Mouse (Mus musculus): ENCODE results near the gene Adgrl3.

The Adgrl3 gene

DNA sequence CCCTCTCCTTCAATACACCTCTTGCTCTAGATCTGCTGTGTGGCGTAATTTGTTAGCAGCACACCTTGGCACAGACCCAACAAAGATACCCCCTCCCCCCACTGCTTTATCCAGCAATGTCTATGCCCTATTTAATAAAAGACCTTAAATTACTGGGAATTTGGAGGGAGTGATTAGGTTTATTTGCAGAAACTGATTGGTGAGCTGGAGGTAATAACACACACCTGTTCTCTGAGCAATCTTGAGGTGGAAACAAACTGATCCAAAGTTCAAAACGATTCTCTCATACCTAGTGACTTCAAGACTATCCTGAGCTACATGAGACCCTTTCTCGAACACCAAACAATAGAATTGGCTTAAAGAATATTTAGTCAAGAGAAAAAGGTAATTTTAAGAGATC lies 565.0 kb downstream of the Adgrl3 start:
- no peak for DNase-seq

DNA sequence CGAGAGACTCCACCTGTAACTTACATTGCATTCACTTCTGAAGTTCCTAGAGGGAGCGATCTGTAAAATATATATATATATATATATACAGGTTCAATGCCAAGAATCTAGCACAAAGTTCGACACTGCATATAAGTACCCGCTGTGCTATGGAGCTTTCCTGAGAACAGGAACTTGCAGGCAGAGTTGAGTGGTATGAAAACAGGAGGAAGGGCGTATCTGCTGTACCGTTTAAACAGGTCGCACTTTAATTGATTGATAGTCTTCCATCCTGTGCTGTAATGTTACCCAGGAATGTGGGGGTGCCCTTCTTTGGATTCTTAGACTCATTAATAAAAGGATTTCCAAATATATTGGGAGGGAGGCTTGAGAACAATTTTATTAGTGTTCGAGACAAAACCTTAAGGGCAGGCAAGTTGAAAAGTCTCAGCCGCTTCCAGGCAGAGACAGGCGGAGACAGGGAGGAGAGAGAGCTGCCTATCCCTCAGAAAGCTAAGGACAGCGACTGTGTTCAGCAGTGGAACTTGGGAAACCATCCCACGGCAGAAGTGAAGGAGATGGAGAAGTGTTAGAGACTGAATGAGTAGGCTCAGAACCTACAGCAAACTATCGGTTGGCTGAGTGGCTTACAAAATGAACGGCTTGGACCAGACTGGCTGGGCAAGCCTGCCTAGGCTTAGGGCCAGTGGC lies 570.2 kb downstream of the Adgrl3 start:
- no peak for DNase-seq

DNA sequence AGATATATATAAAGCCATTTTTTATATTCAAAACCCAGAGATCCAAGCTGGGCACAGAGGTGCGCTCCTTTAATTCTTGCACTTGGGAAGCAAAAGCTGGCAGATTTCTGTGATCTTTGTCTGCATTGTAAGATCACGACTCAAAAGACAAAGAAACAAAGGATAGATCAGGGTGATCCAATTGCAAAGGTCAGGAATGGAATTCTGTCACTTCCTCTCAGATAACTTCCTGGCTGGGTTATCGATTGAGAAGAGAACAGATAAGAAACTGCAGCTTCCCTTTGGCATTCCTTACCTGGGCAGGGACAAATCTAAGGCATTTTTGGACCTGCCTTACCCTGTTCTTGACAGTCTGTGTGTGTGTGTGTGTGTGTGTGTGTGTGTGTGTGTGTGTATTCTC lies 571.5 kb downstream of the Adgrl3 start:
- no peak for DNase-seq

DNA sequence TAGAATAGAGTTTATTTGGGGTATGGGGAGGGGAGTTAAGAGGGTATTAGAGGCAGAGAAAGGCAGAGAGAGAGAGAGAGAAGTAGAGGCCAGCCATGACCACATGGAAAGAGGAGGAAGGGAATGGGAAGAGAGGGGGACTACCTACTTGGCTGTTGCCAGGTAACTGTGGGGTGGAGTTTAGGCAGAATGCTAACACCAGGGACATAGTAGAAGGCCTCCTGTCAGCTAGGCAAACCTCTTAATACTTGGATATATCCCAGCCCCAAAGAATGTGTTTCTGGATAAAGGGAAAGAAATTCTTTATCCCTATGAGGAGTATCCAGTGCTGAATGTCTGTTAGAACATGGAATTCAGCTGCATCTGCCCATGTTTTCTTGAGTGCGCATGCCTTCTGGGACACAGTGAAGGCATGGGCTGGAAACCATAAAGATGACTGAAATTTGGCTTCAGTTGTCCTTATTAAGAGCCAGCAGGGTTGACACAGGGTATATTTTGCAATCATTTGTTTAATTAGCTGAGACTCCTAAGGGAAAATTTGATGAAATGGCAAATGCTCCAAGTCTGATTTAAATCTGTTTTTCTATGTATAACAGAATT lies 573.6 kb downstream of the Adgrl3 start:
- DNase-seq, result no peak

DNA sequence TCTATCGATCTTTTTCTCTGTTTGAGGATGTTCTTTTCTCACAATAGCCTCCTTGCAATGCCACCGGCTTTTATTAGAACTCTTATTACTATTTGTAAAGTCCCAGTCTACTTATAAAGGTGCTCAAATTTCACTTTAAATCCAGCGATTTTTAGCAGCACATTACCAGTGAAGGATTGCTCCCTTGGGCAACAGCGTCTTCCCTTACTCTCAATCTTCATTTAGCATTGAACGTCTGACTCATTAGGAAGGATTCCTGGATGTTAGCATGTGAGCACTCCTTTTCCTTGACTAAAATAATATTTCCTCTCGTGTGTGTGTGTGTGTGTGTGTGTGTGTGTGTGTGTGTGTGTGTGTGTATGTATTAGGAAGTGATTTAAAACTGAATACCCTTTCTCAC lies 578.1 kb downstream of the Adgrl3 start:
- DNase-seq, result no peak

DNA sequence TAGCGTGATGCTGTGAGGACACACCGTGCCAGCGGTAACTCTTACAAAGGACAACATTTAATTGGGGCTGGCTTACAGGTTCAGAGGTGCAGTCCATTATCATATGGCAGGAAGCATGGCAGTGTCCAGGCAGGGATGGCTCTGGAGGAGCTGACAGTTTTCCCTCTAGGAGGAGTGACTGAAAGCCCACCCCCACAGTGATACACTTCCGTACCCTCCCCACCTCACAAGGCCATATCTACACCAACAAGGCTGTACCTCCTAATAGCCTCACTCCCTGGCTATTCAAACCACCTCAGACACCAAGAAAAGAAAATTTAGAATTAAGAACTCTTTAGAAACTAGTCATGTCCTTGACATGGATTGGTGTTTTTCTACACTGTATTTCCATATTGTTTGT lies 583.0 kb downstream of the Adgrl3 start:
- no peak for DNase-seq

DNA sequence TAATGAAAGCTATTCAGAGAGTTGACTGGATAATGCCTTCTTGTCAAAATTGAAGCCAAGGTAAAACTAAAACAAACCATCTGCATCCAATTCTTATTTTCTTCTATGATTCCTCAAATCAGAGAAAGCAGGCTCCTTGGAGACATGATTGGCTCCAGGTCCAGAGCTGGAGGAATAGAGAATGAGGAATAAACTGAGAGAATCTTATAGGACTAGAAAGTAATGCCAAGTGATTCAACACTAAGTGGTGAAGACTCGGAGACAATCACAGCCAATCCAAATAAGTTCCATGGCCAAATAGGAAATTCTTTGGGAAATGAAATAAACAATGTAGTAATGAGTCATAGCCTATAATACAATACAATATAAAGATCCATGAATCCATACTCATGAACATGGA lies 585.7 kb downstream of the Adgrl3 start:
- DNase-seq, result no peak

DNA sequence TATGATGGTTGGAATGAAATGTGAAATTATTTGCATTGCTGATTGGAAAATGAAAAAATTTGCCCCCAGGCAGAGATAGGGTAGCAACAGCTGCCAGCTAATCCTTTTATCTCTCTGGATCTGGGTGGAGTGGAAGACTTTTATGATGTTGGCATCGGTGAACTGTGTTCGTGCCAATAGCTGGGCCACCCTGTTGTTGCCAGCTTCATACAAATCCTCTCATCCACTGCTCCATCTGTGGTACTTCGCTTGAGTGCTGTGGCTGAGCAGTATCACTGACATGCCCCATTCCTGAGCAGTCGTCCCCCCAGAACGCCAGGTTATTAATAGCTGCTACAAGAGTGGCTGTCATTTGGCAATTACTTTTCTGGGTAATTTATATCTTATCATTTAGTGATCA lies 590.3 kb downstream of the Adgrl3 start:
- DNase-seq, result no peak

DNA sequence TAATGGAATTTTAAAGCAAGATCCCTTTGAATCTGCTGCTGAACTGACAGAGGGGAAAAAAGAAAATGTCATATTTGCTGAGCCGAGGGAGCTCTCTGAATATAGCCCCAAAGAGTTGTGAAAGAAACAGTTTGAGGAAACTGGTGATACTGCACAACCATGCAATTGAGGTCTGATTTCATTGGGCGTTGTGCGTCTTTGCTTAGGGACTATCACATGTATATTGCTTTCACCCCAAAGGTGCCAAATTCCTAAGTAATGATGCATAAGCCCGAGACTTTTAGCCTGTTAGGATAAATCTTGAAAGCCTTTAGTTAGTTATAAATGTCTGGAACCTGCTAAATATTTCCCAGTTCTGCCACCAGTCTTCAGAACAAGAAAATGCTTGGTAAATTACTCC lies 594.7 kb downstream of the Adgrl3 start:
- DNase-seq, result no peak

DNA sequence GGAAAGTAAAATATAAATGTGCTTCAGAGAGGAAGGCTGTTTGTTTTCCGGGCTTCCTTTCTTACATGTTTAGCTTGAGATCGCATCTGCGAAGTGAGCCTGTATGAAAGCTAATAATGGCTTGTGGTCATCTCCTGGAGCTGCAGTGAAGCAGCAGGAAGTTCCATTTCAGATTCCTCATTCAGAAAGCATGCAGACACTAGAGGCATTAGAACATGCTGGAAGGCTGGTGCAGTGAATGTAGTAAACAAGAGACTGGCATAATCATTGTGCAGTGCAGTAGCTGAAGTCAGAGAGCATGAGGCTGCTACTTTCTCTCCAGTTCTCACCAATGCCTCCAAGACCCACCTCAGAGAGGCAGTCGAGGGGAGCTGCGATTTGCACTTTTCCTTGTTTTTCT lies 601.2 kb downstream of the Adgrl3 start:
- no peak for DNase-seq

DNA sequence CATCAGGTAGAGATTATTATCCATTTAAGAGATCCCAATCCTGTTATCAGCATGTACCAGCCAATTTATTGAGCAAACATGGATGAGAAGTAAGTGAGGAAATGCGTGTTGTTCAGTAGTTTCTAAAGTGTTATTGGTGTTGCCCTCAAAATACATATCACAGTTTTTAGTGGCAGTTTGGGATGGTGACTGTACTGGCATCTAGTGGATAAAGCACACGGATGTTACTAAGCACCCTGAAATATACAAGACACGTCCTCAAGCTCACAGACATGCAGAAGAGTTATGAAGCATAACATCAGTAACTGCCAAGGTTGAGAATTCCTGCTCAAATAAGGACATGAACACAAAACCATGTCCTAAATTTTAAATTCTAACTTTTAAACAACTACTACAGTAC lies 601.8 kb downstream of the Adgrl3 start:
- DNase-seq, result no peak

DNA sequence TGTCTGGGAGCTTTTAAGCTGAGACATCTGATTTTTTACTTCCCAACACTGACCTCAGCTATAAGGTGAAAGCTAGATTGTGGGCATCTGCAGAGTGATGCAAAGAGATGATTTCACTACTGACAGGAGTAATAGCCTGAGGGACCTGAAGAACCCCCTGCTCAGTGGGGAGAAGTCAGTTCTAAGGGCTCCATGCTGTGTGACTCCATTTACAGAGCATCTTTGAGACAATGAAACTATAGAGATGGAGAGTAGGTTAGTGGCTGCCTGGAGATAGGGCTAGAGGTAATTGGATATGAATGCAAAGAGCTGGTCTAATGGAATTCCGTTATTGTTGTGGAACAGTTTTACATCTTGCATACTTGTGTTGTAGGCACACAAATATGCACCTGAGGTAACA lies 603.9 kb downstream of the Adgrl3 start:
- no peak for DNase-seq

DNA sequence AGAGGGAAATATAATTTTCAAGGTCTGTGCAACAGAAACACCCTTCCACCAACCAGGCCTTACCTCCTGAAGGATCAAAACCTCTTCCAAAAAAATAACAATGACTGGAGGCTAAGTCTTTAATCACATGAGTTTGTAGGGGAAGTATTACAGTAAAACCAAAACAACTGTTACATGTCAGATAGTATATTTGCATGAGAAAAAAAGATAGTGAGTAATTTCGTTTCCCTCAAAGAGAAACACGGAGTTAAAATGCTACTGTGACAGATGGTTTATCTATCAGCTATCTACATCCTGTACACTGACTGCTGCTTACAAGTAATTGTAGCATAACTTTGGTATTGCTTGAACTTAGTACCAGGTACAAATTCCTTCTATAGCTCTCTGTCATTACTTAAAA lies 616.2 kb downstream of the Adgrl3 start:
- DNase-seq, result no peak

DNA sequence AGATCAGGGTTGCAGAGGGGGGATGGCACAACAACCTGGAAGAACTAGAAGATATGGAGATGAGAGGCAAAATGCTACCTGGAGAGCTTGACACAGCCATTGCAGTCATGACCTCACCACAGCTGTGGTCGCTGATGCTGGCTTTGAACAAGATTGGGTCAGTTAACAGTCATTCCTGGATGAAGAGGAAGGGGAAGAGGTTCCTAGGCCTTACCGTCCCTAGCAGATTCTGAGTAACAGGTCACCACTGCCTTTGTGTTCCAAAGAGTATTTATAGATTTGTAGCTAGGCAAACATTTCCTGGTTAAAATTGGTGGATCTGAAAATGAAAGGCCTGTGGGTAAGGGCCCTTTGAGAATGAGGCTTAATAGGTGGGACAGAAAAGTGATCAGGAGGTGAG lies 618.5 kb downstream of the Adgrl3 start:
- DNase-seq, result no peak

DNA sequence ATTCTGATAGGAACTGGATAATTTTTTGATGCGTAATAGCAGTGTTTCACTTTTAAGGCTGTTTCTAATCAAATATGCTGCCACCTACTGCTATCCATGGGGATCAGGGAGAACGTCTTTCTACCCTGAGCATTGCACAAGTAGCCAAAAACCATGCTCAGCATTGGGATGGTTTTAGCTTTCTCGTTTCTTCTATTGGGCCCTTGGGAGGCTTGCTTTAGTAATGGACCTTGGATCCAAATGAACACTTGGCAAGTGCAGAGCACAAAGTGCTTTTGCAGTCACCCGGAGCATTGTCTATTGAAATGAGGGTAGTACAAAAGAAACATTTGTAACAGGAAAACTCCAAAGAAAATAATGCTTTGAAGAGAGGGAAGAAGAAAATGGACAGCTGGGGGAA lies 620.2 kb downstream of the Adgrl3 start:
- no peak for DNase-seq

DNA sequence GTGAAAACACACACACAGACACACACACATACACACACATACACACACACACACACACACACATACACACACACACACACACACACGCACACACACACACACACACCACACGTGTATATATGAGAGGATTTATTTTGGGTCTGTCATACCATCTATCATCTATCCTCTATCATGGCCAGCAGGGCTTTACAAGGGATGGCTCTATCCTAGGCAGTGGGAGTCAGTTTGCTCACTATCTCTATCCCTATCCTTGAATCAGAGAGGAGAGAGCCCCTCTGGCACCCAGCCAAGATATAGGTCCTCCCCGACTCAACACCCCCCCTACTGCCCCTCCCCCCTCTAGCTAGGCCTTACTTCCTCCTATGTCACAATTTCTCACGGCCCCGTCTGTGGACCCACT lies 625.6 kb downstream of the Adgrl3 start:
- no peak for DNase-seq

DNA sequence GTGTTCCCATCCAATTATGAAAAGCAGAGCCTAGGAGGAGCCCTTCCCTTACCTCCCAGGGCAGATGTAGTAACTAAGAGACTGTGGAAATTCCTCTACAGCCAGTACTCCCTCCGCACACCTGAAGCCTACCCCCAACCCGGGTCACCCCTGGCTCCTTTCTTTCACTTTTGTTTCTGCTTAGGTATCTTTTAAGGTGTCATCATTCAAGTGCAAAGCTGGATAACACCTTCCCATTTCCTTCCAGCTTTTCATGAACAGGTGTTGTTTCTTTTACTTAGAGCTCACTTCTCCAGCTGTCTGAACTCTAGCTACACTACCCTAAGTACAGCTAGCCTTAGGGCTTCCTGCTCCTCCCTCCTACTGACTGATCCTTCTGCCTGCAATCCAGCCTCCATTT lies 634.0 kb downstream of the Adgrl3 start:
- DNase-seq, result no peak

DNA sequence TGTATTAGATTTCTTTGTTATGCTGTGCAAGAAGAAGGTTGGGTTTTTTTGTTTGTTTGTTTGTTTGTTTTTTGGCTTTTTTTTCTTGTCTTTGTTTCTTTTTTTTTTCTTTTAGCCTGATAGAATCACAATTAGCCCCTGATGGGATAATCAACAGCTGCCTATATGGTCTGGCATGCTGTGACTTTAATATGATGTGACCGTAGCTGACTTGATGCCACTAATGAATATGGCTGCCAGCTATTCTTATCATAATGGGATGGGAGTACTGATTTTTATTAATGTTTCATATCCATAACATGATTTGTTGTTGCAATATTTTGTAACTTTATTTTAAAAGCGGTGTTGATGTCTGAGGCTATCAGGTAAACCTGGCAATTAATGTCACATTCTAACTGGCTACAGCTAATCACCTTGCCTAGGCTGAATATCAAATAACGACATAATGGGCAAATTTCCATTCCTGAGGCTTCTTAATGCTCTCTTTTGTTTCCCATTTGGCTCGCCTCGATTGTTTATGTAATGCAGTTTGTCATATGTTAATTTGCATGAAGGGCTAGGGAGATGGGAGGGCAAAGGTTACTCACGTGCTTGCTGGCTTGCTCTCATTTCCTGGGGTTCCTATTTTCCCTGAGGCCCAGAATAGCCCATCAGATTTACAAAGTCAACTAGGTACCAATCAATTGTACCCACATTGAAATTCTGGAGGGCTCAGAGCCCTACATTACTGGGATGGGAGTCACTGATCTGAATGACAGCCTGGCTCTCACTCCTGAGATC lies 641.9 kb downstream of the Adgrl3 start:
- DNase-seq, result no peak

DNA sequence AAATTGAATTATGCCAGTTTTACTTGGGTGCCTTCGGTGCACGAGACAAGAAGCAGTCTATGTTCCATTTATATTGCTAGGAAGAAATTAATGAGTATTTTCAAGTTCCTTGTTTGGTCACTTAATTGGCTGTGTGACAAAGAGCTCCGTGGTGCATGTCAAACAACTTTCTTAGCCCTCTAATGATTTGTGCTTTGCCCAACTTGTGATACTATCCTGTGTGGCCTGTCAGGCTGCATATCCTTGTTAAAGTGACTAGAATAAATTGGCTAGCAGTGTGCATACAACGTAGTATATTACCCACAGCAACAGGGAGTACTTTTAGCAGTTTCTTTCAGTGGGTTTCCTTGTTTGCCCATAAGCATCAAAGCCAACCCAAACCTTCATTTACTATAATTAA lies 651.1 kb downstream of the Adgrl3 start:
- DNase-seq, result no peak

DNA sequence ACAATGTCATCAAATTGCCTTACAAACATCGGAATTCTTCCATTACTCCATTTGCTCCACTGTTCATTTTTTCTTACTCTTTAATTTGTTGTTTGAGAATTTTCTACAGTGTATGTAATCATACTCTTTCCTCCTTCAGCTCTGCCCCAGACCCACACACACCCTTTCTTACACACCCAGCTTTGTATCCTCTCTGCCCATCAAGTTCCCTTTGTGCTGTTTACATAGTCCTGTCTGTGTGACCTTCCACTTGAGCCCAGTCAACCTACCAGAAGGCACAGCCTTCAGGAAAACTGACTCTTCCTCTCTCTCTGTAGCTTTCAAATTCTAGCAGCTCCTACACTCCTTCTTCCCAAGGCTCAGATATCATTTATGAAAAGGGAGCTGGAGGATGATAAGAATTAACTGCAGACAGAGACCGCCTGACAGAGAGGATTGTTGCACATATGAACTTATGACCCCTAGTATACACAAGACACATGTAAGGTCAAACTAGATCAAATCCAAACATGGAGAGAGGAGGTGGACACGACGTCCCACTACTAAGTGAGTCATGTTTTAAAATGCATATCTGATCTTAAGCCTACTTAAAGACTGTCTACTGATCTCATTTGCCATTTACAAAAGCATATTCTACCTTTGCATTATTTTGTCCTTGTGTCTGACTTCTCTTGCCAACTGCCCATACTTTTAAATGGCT lies 654.5 kb downstream of the Adgrl3 start:
- no peak for DNase-seq

DNA sequence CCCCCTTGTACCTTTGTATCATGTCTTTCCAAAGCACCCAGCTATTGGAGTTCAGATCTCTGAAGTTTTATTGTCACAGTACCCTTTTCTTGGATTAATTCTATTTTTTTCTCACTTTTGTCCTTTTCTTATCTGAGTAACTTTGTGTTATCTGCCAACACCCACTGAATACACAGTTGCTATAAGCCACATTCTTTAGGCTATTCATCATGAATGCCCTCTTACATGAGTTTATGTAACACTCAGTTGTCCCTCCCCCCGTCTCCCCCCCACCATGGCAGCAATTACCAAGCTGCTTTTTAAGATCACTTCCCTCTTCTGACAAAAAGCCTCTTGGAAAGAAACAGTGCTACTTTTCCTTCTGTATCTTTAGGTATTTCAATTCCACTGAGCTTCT lies 655.0 kb downstream of the Adgrl3 start:
- no peak for DNase-seq

DNA sequence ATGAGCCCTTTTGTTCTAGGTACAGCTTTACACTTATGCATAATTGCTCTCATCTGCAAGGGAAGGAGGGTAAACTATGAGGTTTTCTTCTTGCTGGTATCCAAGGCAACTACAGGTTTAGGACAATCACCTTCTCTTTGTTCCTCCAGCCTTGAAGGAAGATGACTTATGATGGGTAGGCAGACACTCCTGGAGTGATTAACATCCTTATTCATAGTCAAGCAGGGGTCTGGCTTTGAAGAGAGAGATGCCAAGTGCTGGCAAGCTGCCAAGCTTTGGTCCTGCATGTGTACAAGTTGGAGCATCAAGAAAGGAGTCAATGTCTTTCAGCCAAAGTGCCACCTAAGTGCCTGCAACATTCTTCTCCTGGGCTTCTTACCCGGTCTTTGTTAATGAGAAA lies 657.0 kb downstream of the Adgrl3 start:
- DNase-seq, result no peak

DNA sequence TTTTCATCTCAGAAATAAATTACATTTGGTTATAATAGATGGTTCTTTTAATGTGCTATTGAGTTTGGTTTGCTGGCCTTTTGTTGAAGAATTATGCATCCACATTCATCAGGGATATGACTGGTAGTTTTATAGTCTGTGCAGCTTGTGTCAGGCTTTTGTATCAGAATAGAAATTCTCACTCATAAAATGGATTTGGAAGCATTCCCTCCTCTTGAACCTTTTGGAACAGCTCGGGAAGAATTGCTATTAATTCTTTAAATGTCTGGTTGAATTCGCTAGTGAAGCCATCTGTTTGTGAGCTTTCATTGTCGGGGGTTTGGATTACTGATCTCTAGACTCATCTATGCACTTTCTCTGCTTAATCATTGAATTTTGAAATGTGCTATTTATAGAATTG lies 666.3 kb downstream of the Adgrl3 start:
- DNase-seq, result no peak

DNA sequence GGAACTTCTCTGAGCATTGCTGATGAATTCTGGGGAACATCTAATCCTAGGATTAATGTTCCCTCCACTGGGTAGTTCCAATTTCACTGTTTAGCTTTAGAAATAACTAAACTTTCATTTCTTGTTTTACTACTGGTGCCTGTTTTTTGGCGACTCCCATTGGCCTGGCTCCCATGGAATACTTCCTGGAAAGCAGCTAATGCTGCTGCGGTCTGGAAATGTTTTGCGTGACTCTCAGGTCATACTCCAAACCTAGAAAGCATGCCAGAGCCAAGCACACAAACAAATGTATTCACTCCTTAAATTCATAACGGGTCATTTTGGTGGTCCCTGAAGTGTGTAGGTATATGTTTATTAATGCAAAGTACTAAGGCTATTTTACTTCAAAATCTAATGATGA lies 666.9 kb downstream of the Adgrl3 start:
- DNase-seq, result no peak
